Mouse (Mus musculus): ENCODE measurements around the gene Ccdc57.

The Ccdc57 gene

GRCm38 (mm10) chr11:120851582-120851981, 81.1 kb downstream of the Ccdc57 start:
- WGBS, result 89% methylated on average over 2 of the region's 2 CpGs

- WGBS, result 91% methylated on average over 1 of the region's 1 CpGs
Observed at GRCm38 (mm10) chr11:120851132-120851531, 81.5 kb downstream of the Ccdc57 start.

- WGBS, result 76% methylated on average over 2 of the region's 2 CpGs
Observed at GRCm38 (mm10) chr11:120850331-120851030, 82.2 kb downstream of the Ccdc57 start.

GRCm38 (mm10) chr11:120846725-120847475, 85.8 kb downstream of the Ccdc57 start:
- 64% methylated on average over 9 of the region's 9 CpGs for WGBS

- 94% methylated on average over 4 of the region's 4 CpGs for WGBS
Observed at GRCm38 (mm10) chr11:120844329-120844728, 88.3 kb downstream of the Ccdc57 start.

GRCm38 (mm10) chr11:120833555-120834280, 99.0 kb downstream of the Ccdc57 start:
- WGBS, result 59% methylated on average over 8 of the region's 8 CpGs

- WGBS, result 96% methylated on average over 5 of the region's 5 CpGs
Observed at GRCm38 (mm10) chr11:120832962-120833361, 99.7 kb downstream of the Ccdc57 start.

GRCm38 (mm10) chr11:120831659-120832440, 100.8 kb downstream of the Ccdc57 start:
- 83% methylated on average over 3 of the region's 3 CpGs for WGBS

GRCm38 (mm10) chr11:120830686-120831085, 102.0 kb downstream of the Ccdc57 start:
- WGBS, result 91% methylated on average over 12 of the region's 12 CpGs

- WGBS, result 90% methylated on average over 10 of the region's 10 CpGs
Observed at GRCm38 (mm10) chr11:120829757-120830532, 102.7 kb downstream of the Ccdc57 start.

GRCm38 (mm10) chr11:120828416-120828815, 104.3 kb downstream of the Ccdc57 start:
- WGBS, result 78% methylated on average over 4 of the region's 4 CpGs

- WGBS, result 88% methylated on average over 8 of the region's 8 CpGs
Observed at GRCm38 (mm10) chr11:120826016-120826953, 106.4 kb downstream of the Ccdc57 start.

GRCm38 (mm10) chr11:120825289-120825863, 107.3 kb downstream of the Ccdc57 start:
- WGBS, result 39% methylated on average over 4 of the region's 4 CpGs

GRCm38 (mm10) chr11:120824787-120825288, 107.8 kb downstream of the Ccdc57 start:
- WGBS, result 2% methylated on average over 21 of the region's 21 CpGs

- under 1% methylated on average over 109 of the region's 109 CpGs for WGBS
Observed at GRCm38 (mm10) chr11:120823956-120824786, 108.5 kb downstream of the Ccdc57 start, which contains the start of gene Fasn. Fasn (minus strand) TSS chr11:120824547.

- under 1% methylated on average over 40 of the region's 40 CpGs for WGBS
Observed at GRCm38 (mm10) chr11:120823551-120823947, 109.1 kb downstream of the Ccdc57 start.

- WGBS, result 3% methylated on average over 14 of the region's 14 CpGs
Observed at GRCm38 (mm10) chr11:120822831-120823550, 109.7 kb downstream of the Ccdc57 start.
